Mouse (Mus musculus) spleen, postnatal 4 days (tissue): ENCODE results near the gene Olfr322.
A peak's percentile ranks its signal among the peaks of the same experiment; 100 is the strongest.
"Not testable (repeated sequence)": the region's sequence is repeated elsewhere in the genome, so short reads cannot be mapped to it uniquely, and the experiment has no call there.

ENCODE experiments used
- DNase-seq, 2 experiments: peaks; one replicate each; pipeline ENCODE4 v3.0.0; 2022; ENCODE audit warnings: low spot score in 2 of 2

Olfr322 gene

DNA sequence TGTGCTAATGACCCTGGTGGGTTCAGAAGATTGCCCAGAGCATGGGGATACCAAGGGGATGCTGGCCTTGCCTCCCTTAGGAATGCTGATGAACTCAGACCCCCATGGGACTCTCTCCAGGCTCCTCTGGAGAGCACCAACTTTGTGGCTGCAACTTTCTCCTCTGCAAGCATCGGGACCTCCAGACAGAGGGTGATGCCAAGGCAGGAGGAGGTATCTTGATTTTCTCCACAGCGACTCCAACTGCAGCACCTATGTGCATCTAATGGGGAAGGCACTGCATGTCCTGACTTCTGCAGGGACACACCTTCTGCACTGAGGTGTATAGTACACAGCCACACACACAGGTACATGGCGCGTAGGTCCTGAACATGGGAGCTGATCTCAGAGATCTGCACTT is at the start of gene Olfr322:
TSS of gene Olfr322 (plus strand) at position 187 of the 400 bp plus-strand sequence.
- DNase-seq = no peak

DNA sequence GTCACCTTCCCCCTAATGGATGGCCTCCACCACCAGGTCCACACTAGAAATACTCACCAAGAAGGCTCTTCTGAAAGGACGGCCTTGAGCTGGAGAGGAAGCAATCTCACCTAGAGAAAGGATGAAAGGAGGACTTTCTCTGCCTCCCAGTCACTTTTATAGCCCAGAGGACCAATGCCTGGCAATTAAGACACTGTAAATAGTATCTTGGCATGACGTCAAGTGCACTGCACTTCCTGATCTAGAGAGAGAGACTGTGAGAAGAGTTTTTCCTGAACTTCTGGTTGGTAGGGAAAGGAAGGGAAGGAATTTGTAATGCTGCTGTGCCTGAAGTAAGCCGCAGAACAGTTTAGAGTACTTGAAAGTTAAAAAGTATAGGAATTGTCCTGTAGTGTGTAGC is 45.2 kb upstream of the Olfr322 start:
- no peak for DNase-seq

DNA sequence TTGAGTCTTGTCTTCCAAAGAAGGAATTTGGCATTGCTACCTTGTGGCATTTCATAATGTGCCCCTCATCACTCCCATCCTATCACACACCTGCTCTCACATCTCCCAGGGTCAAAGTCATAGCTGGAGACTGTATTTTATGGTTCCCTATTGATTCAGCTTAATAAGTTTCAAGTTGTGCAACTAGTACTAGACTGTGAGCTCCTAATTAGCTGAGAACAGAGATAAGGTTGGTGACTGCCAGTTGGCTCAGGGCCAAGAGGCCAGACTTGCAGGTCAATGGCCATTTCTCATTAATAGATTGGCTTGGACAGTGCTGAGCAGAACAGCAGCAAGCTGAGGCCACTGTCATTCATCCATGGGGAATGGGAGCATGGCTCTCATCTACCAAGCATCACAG is 44.1 kb upstream of the Olfr322 start:
- DNase-seq = no peak

DNA sequence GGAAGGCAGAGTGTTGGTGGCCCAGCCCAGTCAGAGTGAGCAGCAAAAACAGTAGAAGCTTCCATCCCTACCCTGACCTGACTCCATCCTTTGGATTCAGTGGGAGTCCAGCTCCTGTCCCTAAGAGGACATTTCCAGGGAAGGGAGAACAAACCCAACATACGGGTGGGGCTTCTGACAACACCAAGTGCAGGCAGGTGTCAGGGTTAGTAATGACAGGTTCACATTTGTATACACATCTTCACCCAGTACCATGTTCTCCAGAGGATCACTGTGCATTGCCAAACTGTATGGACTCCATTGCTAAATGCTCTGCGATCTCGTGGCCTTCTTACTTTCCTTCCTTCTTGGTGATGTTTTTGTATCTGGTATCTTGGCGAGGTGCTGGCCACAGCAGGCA is 42.6 kb upstream of the Olfr322 start, which contains the start of gene 2210407C18Rik:
TSS of gene 2210407C18Rik (minus strand) at position 101 of the 400 bp plus-strand sequence.
- DNase-seq = no peak

GRCm38 (mm10) chr11:58618369-58618768 is 40.2 kb upstream of the Olfr322 start:
- no peak for DNase-seq

DNA sequence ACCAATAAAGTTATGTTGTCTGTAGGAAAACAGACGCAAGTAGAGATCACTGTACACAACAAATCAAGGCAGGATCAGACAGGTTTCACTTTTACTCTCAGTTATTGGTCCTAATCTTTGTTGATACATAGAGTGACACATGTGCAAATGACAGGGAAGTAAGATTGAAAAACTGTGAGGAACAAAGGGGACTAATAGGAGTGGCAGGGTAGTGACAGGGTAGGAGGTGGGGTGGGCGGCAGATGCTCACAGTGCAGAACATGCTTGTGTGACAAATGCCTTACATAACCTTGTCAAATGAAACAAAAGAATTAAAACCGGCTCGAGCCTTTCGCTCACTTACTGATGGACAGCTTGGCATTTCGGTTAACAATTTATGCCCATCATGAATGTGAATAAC is 39.8 kb upstream of the Olfr322 start:
- DNase-seq = no peak

DNA sequence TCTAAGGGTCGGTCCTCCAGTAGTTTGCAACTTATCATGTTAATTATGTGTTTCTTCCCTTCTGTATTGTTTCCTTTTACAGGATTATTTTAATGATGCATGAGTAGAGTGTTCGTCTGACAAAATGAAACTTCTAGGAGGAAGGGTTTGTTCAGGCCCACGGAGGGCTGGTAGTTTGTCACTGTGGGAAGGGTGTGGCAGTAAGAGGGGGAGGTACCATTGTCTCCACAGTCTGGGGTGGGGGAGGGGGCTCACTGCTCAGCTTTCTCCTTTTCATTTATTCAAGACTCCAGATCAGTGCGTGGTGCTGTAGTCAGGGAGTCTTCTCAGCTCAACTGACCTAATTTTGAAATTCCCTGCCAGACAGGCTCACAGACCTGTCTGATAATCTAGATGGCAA is 32.4 kb upstream of the Olfr322 start:
- no peak for DNase-seq

- DNase-seq = no peak
These were observed 28.2 kb upstream of the Olfr322 start, which contains the start of gene Olfr323 for GRCm38 (mm10) chr11:58630401-58630800. Olfr323 (minus strand) TSS chr11:58630501.

DNA sequence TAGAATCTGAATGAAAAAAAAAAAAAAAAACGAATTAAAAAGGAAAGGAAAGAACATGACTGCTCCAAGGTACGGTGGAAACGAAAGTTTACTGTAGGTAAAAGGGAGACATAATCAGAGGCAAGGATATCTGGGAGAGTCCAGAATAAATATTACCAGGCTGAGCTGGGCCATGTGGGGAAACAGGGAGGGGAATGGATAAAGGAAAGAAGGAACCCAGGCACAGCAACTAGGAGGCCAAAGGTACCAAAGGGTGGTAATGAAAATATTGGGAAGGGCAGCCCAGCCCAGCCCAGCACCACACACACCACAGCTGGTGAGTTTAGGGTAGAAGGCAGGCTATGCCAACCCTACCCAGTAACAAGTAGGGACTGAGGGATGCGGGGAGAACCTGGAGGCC is 23.7 kb upstream of the Olfr322 start:
- DNase-seq = no peak

DNA sequence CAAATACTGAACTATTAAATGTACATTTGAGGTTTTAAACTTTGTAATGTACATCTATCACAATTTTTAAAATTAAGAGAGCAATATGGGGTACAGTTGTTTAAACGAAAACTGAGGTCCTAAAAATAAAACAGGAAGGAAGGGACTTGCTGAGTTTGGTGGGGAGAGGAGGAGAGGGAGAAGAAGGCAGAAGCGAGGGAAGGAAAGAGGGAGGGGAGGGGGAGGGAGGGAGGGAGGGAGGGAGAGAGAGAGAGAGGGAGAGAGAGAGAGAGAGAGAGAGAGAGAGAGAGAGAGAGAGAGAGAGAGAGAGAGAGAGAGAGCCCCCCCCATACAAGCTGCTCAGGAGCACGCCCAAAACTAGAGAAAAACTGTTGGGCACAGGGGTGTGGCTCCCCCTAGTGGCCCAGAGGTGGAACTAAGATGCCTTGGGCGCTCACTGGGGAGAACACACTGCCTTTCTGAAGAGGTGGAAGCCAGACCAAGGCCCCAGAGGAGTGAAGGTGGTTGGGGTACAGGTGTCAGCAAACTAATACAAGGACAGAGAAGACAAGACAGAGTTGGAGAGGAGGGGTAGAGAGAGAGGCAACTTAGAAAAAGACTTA is 22.1 kb upstream of the Olfr322 start:
- DNase-seq = peak; percentile 73 to 86

GRCm38 (mm10) chr11:58638176-58638701 is 20.3 kb upstream of the Olfr322 start:
- DNase-seq = no peak

DNA sequence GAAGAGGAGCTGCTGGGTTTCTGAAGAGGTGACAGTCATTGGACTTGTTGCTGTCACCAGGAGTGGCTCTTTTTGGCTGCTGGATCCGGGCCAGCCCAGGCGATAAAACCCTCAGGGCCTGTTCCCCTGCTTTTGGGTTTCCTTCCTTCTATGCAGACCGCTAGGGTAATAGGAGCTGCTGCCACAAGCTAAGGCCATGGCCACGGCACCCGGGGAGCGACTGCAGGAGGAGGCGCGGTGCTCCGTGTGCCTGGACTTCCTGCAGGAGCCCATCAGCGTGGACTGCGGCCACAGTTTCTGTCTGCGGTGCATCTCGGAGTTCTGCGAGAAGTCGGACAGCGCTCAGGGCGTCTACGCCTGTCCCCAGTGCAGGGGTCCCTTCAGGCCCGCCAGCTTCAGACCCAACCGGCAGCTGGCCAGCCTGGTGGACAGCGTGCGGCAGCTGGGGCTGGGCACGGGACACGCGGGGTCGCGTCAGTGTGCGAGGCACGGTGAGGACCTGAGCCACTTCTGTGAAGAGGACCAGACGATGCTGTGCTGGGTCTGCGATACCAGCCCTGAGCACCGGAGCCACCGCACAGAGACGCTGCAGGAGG is 18.2 kb upstream of the Olfr322 start, which contains the start of gene Trim58:
TSS of gene Trim58 (plus strand) at position 194 of the 596 bp plus-strand sequence.
- peak; percentile 83 to 90 for DNase-seq

GRCm38 (mm10) chr11:58641057-58641456 is 17.5 kb upstream of the Olfr322 start:
- peak; percentile 57 to 77 for DNase-seq

DNA sequence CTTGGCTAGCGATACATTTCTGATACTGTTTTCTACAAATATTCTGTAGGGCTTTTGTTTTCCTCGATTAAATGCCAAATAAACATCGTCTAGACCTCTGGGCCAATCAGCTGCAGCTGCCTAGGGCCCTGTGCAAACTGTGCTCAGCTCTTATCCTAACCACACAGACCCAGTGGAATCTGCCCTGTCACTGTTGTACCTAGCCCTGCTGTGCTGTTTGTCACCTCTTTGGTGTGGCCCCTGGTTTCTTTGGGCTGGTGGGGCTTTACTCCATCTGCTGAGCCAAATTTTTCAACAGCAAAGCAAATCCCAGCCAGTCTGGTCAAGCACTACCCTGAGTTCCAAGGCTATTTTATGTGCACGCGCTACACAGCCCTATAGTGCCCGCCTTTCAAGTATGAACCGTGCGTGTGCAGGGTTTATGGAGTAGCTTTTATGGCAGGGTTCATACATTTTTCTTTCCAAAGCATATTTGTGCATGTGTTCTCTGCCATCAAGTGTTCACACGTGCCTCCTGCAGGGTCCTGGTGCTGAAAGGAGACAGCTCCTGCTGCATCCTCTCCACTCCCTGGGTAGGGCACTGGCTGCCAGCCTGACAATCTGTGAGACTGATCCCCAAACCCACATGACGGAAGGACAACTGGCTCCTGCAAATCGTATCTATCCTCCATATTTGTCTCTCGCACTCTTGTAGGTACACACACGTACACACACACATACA is 16.8 kb upstream of the Olfr322 start:
- DNase-seq = peak; percentile 79 to 82

GRCm38 (mm10) chr11:58643350-58643749 is 15.2 kb upstream of the Olfr322 start:
- peak; percentile 84 to 92 for DNase-seq

DNA sequence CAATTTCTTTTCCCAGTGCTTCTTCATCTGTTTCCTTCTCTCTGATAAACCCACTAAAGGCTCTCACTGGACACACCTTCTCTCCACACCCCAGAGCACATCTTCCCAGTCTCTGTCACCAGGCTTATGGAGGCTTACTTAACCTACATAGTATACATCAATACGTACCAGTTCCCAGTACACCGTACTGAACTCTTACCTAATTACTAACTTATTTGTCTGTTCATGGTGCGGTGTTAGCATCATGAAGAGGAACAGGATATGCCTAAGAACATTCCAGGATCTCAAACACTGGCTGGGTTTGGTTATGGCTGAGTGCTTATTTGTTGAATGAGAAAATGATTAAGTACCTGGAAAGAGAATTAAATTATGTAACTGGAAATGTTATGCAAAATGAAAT is 3.4 kb upstream of the Olfr322 start:
- no peak for DNase-seq

DNA sequence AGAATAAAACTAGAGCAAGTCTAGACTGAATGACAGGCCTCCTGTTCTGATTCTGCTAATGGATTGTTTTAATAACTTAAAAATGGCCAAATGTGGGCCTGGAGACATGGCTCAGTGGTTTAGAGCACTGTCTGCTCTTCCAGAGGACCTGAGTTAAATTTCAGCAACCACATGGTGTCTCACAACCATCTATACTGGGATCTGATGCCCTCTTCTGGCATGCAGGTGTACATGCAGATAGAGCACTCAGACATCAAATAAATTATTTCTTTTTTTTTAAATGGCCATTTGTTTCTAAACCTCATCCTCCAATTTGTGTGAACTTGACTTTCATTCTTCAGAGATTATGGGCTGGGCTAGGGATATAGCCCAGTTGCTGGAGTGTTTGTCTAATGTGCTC is 10.7 kb downstream of the Olfr322 start:
- no peak for DNase-seq

GRCm38 (mm10) chr11:58671825-58672224 is 13.2 kb downstream of the Olfr322 start:
- DNase-seq = no peak

GRCm38 (mm10) chr11:58680799-58681198 is 22.2 kb downstream of the Olfr322 start, which contains the start of gene Olfr320:
Olfr320 (plus strand) TSS chr11:58681099.
- DNase-seq = no peak

GRCm38 (mm10) chr11:58698862-58699261 is 40.3 kb downstream of the Olfr322 start, which contains the start of gene Olfr319:
Olfr319 (plus strand) TSS chr11:58699162.
- DNase-seq = no peak

DNA sequence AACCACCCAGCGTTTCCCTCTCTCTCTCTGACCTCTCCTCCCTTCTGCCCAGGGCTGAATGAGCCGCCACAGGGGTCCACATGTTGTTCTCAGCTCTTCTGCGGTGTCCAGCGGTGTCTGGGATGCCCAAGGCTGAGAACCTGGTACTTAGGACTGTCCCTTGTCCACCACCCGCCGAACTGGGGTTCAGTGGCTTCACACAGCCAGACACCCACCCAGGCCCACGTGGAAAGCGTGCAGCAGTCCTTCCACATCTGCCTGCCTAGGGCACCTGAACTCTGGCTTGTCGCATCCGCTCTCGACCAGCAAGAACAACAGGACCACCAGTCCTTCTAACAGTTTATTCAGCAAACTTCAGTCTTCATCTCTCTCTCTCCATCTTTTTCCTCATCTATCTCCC is 50.5 kb downstream of the Olfr322 start:
- no peak for DNase-seq

- DNase-seq = not testable (repeated sequence)
These were observed 59.1 kb downstream of the Olfr322 start for GRCm38 (mm10) chr11:58717723-58718122.
